8 mouse cellular contexts compared by ENCODE assay signal in the genomic region with DNA sequence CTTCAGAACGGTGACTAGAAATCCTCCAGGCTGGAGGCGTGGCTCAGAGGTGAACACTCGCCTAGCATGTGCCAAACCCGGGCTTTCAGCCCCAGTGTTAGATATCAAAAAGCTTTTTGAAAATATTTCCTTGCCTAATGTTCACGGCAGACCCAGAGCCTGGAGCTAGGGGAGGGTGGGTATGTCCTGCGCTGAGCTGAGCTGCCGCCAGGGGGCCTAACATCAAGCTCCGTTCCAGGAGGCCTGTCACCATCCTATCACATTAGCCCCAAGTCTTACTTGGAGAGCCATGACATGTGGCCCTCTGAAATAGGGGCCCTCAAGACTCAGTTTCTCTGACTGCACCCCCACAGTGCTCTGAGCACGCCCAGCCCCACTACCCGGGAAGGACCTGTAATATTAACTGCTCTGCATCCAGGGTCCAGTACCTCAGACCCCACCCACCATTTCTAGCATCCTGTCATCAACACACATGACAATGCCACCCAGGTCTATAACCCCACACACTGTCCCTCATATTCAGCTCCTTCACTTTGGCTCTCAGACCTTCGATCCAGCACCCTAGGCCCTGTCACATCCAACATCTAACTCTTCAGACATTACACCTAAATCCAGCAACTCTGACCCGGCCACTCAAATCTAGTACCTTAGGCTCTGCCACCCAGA. TPM values are rescaled to one million over a fixed set of nuclear protein-coding genes. Genes with fewer than 3 reads are reported as not detected.
DNase-seq lines count a peak whose midpoint lies in the region; ATAC-seq and TF ChIP-seq lines count a peak whose summit lies in the region.

No protein-coding gene starts in this region.

- in situ Hi-C loops in Patski (cut with MboI; ENCODE audit: low pct_unique_long_range_greater_than_20kb) = loop anchor here (10.0 kb wide), 1 partner anchor 499 kb away; no protein-coding TSS in a partner anchor

- peak overlapping the region; percentile 86 for H3K9ac ChIP-seq in forebrain, embryonic 15.5 days (replicated peaks)
- H3K9ac ChIP-seq in lung, embryonic 16.5 days (ENCODE audit: low read length) = peak overlapping the region; percentile 98

- peak overlapping the region; percentile 75 for H3K27ac ChIP-seq in forebrain, embryonic 15.5 days (replicated peaks)
- peak overlapping the region; percentile 73 for H3K27ac ChIP-seq in lung, embryonic 16.5 days (ENCODE audit: low read length)

- DNase-seq in Patski (ENCODE audit: low read depth, low spot score) = no peak
- DNase-seq in cerebellum, adult 18-20 months = peak; percentile 74 to 77
- peak; percentile 58 for DNase-seq in layer of hippocampus, adult 9-11 months
- DNase-seq in ovary, postnatal 14 days (ENCODE audit: low spot score) = peak; percentile 69
- peak; percentile 75 to 76 for DNase-seq in thymus, postnatal 36 days

- TF ChIP-seq CTCF in Patski (IDR thresholded peaks at IDR 0.05) = peak; percentile 98

- no peaks in the 10 kb centered on the region for H3K27me3 ChIP-seq in Patski
- no peaks in the 10 kb centered on the region for H3K27me3 ChIP-seq in forebrain, embryonic 15.5 days
- no peaks in the 10 kb centered on the region for H3K27me3 ChIP-seq in lung, embryonic 16.5 days (ENCODE audit: control insufficient read depth, insufficient read depth, low read depth, low read length)

- H3K36me3 ChIP-seq in forebrain, embryonic 15.5 days = peaks cover 31% of the 10 kb centered on the region
- peaks cover 24% of the 10 kb centered on the region for H3K36me3 ChIP-seq in lung, embryonic 16.5 days (ENCODE audit: control insufficient read depth, insufficient read depth, low read length)

- POLR2A ChIA-PET in Patski (lab: Charles Lee) = interaction anchor here (0.5 to 2.0 kb wide), 7 partner anchors 8 to 1226 kb away, joined by 3 to 7 read pairs (median 3); a partner anchor contains a TSS

- H3K4me3 ChIP-seq in forebrain, embryonic 15.5 days = peak overlapping the region; percentile 84
- H3K4me3 ChIP-seq in lung, embryonic 16.5 days (ENCODE audit: low read length) = peak overlapping the region; percentile 94

- WGBS in forebrain, embryonic 15.5 days = 8% methylated on average over 12 of the region's 12 CpGs
- WGBS in lung, embryonic 16.5 days = 4% methylated on average over 12 of the region's 12 CpGs

- CTCF ChIA-PET in Patski (lab: Charles Lee) = interaction anchor here (0.7 to 5.0 kb wide), 8 partner anchors 9 to 92 kb away, joined by 3 to 35 read pairs (median 4); a partner anchor contains a TSS

- no peaks in the 10 kb centered on the region for H3K9me3 ChIP-seq in forebrain, embryonic 15.5 days
- H3K9me3 ChIP-seq in lung, embryonic 16.5 days (ENCODE audit: control insufficient read depth, low read length) = no peaks in the 10 kb centered on the region

- peaks cover 20% of the 10 kb centered on the region for H3K4me1 ChIP-seq in forebrain, embryonic 15.5 days
- H3K4me1 ChIP-seq in lung, embryonic 16.5 days (replicated peaks; ENCODE audit: control insufficient read depth, insufficient read depth, low read length) = peaks cover 10% of the 10 kb centered on the region

- peak; percentile 24 for ATAC-seq in Patski
- peak; percentile 74 for ATAC-seq in forebrain, embryonic 15.5 days (replicated peaks)
- ATAC-seq in hematopoietic stem cell, adult 5-6 weeks (replicated peaks in 1 of 2; ENCODE audit: insufficient read depth in 1 of 2, low FRiP score in 2 of 2, low TSS enrichment in 1 of 2, low read depth in 1 of 2, poor library complexity in 2 of 2, severe bottlenecking in 2 of 2) = peak; percentile 79 to 83
- peak; percentile 67 for ATAC-seq in lung, embryonic 16.5 days (ENCODE audit: low read depth)

- peak overlapping the region; percentile 98 for H3K4me2 ChIP-seq in forebrain, embryonic 15.5 days (replicated peaks)
- H3K4me2 ChIP-seq in lung, embryonic 16.5 days (ENCODE audit: low read depth, low read length) = peak overlapping the region; percentile 97

RNA-seq across cellular contexts. Expression of a gene that starts 7.1 kb away (rescaled TPM):
- 66.1 TPM for polyA plus RNA-seq in Patski (2021)
- polyA plus RNA-seq in forebrain, embryonic 15.5 days (2015; fragmentation: Nextera tagmentation; extraction: Ambion mirVana) = 104 and 113 TPM in 2 replicates
- total RNA-seq in hematopoietic stem cell, adult 5-6 weeks (2017) = 14.9 and 18.7 TPM in 2 replicates
- 79.8 and 94.4 TPM in 2 replicates for polyA plus RNA-seq in lung, embryonic 16.5 days (2015; fragmentation: Nextera tagmentation; extraction: Ambion mirVana)

RNA-seq across cellular contexts. Expression of a gene that starts 8.3 kb away (rescaled TPM):
- polyA plus RNA-seq in Patski (2021) = not detected
- polyA plus RNA-seq in forebrain, embryonic 15.5 days (2015; fragmentation: Nextera tagmentation; extraction: Ambion mirVana) = not detected in 2 replicates
- not detected in 2 replicates for total RNA-seq in hematopoietic stem cell, adult 5-6 weeks (2017)
- polyA plus RNA-seq in lung, embryonic 16.5 days (2015; fragmentation: Nextera tagmentation; extraction: Ambion mirVana) = 0.18 and 0.33 TPM in 2 replicates

RNA-seq across cellular contexts. Expression of a gene that starts 18.7 kb away (rescaled TPM):
- 5.0 TPM for polyA plus RNA-seq in Patski (2021)
- 37.0 and 38.7 TPM in 2 replicates for polyA plus RNA-seq in forebrain, embryonic 15.5 days (2015; fragmentation: Nextera tagmentation; extraction: Ambion mirVana)
- 19.4 and 29.0 TPM in 2 replicates for total RNA-seq in hematopoietic stem cell, adult 5-6 weeks (2017)
- polyA plus RNA-seq in lung, embryonic 16.5 days (2015; fragmentation: Nextera tagmentation; extraction: Ambion mirVana) = 1.7 and 1.9 TPM in 2 replicates

RNA-seq across cellular contexts. Expression of a gene that starts 33.3 kb away (rescaled TPM):
- 7.9 TPM for polyA plus RNA-seq in Patski (2021)
- polyA plus RNA-seq in forebrain, embryonic 15.5 days (2015; fragmentation: Nextera tagmentation; extraction: Ambion mirVana) = 1.3 and 1.5 TPM in 2 replicates
- 11.2 and 11.8 TPM in 2 replicates for total RNA-seq in hematopoietic stem cell, adult 5-6 weeks (2017)
- 6.6 and 8.6 TPM in 2 replicates for polyA plus RNA-seq in lung, embryonic 16.5 days (2015; fragmentation: Nextera tagmentation; extraction: Ambion mirVana)

Comparison
In these comparisons a context has a peak if more than half of its experiments do, and no peak if none do; other contexts are left out.
1. ATAC-seq: peak in every context shown above with its lines; median percentile 81 in hematopoietic stem cell, adult 5-6 weeks; 74 in forebrain, embryonic 15.5 days; 67 in lung, embryonic 16.5 days; 24 in Patski.